Mouse (Mus musculus) cerebellum, adult 11 months (tissue): ENCODE data around the gene Ttc33.
"Not testable (repeated sequence)": the region's sequence is repeated elsewhere in the genome, so short reads cannot be mapped to it uniquely, and the experiment has no call there.

ENCODE experiments used
- DNase-seq: peaks from one replicate; pipeline ENCODE4 v3.0.0; 2022

The Ttc33 gene

GRCm38 (mm10) chr15:5186293-5186675 is 959 bp downstream of the Ttc33 start:
- DNase-seq = no peak

- DNase-seq = no peak
These were observed 1.8 kb downstream of the Ttc33 start for GRCm38 (mm10) chr15:5187116-5187515.

DNA sequence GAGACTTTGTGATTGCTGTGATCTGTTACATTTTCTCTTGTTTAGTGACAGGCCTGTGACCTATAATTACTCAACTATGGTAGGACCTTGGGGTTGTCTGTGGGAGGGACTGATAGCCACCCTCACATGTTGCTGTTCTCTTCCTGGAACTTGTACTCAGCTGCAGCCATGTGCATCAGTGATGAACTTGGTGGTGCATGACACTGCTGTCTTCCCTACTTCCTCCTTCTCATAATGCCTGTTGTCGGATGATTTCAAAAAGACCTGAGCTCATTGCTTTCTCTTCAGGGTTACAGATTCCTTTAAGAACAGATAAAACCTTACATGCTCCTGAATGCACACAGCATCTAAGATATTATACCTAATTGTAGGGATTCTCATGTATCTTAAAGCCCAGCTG is 2.7 kb downstream of the Ttc33 start:
- DNase-seq = no peak

DNA sequence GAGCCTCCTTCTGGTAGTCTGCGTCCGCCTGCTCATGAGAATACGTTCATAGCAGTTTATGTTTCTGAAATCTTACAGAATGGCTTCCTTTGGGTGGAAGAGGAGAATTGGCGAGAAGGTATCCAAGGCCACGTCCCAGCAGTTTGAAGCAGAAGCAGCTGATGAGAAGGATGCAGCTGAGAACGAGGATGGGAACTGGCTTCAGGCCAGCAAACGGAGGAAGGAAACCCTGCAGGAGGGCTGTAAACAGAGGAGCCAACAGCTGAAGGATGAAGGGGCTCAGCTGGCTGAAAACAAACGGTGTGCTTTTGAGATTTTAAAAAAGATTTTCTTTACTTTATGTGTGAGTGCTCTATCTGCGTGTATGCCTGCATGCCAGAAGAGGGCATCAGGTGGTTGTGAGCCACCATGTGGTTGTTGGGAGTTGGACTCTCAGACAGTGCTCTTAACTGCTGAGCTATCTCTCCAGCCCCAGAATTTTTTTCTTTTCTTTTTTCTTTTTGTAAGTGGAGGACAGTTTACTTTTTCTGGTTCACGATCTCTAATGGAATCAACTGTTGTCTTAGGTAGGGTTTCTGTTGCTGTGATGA is 4.3 kb downstream of the Ttc33 start:
- DNase-seq = no peak

GRCm38 (mm10) chr15:5193833-5194232 is 8.5 kb downstream of the Ttc33 start:
- DNase-seq = no peak

DNA sequence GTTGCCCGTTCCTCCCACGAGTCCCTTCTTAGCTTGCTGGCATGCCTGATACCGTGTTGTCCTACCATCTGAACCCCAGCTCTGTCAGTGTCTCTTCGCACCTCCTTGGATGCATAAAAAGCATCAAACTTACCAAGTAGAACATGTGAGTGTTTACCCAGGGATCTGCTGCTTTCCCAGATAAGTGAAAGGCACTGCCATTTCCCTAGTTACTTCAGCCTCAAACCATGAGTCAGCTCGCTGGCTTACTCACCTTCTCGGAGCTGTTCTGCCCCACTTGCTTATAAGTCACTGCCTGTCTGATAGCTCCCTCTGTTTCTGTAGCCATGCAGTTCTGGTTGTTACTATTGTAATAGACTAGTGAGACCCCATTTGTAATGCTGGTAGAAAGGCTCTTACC is 9.1 kb downstream of the Ttc33 start:
- DNase-seq = no peak

DNA sequence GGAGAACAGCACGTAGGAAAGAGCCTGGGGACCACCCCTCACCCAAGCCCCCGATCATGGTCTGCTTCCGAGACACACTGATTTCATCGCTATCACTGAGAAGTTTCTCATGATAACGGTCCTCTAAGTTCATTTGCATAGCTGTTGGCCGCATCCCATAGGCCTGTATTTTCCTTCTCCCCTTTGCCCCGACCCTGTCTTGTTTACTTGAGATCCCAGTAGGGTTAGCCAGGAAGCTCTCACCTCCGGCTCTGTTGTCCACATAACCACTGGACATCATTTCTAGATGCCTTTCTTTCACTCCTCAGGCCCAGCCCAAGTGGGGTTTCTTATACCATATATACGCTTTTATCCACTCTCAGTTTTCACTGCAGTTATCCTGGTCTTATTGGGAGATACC is 9.6 kb downstream of the Ttc33 start:
- no peak for DNase-seq

GRCm38 (mm10) chr15:5195987-5196514 is 10.7 kb downstream of the Ttc33 start:
- no peak for DNase-seq

GRCm38 (mm10) chr15:5196691-5197090 is 11.4 kb downstream of the Ttc33 start:
- no peak for DNase-seq

GRCm38 (mm10) chr15:5205222-5205621 is 19.9 kb downstream of the Ttc33 start:
- no peak for DNase-seq

DNA sequence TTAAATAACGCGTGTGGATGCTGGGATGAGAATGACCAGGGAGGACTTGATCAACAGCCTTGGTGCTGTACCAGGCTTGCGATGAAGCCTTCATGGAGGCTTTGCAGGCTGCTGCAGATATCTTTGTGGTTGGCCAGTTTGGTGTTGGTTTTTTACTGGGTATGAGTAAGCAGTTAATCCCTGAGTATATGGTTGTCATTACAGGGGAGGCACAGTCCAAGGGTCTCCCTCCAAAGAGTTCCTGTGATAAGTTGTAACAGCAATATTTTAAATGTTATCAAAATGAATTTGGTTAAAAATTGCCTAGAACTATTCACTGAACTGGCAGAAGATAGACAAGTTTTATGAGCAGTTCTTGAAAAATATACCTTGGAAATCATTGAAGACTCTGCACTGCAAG is 23.8 kb downstream of the Ttc33 start:
- no peak for DNase-seq

DNA sequence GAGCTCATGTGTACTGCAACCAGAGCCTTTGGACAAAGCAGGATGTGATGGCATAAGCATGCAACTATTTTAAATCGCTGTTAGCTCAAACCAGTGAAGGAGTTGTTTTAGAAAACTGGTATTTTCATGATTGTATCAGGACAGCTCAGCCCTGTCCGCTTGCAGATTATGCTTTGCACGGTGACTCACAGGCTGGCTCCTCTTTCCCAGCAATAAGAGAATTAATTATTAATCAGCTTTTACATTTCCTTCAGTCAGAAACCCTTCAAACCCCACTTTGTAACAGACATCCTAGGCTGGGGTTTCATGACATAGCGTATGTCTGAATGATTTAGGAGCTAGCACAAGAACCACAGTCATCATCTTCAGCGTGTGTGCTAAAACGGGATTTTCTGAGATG is 35.2 kb downstream of the Ttc33 start:
- no peak for DNase-seq

DNA sequence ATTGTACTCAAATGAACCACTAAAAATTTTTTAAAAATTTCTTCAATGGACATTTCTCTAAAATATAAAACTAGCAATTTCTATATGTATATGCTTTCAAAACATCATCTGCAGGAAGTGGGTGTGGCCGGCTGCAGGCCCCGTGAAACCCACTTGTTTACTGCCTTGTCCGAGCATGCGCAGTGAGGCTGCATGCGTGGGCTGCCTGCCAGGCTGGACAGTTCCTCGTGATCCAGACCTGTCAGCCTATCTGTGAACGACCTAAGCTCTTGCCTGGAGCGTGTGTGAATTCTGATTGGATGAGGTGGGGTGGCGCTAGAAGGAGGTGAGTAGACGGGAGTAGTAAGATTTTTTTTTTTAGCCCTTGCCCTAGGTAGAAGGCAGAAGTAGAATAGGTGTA is 45.4 kb downstream of the Ttc33 start:
- DNase-seq = not testable (repeated sequence)

GRCm38 (mm10) chr15:5234659-5235058 is 49.3 kb downstream of the Ttc33 start:
- DNase-seq = no peak

DNA sequence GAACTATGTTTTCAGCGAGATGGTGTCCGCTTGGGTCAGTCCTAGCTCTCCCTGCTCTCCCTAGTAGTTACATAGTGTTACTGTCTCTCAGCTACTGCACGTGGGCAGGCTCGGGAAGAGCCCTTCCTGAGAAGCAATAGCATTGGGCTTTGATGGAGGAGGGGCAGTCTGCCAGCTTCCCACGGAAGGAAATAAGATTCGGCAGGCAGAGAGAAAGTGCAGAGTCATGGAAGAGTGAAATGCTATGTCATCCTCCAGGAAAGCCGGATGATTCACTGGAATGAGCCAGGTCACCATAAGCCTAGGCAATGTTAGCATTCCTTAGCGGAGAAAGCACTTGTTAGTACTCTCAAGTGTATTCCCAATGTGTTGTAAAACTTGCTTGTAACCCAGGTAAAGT is 50.2 kb downstream of the Ttc33 start:
- DNase-seq = no peak

DNA sequence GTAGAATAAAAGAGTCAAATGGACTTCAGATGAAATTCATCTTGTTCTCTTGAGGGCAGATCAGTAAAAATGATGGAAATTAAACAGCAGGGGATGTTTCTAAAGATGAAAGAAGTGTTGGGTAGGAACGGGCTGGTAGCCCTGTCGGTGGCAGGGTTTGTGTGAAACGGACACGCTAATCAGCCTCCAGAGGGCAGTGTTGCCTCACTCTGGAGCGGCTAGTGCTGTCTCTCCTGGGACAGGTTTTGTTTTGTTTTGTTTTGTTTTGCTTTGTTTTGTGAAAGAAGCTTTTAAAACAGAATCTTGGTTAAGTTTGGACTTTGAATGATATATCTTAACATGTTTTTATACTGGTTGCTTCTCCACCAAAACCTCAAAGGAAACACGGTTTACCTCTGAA is 51.2 kb downstream of the Ttc33 start:
- DNase-seq = peak; percentile 48

DNA sequence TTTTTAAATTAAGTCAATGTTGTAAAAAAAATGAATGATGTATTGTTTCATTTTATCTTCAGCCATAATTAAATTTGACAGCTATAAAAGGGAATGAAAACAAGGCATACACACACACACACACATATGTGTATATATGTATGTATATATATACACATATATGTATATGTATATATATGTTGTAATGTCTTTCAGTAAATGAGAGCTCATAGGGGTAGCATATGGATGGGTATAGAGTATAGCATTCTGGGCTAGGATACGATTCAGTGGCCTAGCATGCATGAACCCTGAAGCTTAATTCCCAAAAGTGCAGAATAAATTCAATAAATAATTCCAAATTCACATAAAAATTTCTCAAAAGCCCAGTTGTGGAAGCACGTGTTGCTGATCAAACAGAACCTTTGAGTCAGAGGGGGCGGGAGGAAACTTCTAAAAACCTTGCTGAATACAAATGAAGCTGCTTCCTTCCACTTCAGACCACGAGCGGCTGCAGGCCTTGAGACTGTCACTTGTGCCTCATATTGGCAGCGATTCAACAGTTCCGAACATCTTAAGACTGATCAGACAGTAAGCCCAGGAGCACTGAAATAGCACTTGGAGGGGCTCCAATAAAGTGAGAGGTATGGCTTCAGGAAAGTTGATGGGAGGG is 51.8 kb downstream of the Ttc33 start:
- no peak for DNase-seq

DNA sequence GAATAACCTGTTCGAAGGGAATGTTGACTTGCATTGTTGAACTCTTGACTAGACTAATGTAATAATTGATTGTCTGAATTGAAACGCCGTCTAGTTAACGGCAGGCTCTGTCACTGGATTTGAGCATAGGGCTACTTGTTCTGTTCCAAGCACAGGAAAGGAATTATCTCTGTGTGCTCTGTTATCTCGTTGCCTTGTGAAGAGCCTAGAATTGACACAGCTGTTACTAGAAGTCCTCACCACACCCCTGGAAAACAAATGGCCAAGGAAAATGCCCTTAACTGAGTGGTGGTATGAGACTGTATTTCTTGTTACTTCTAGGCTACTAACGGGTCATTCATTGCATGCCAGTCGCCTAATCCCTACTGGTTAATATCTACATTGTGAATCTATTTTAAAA is 52.7 kb downstream of the Ttc33 start:
- no peak for DNase-seq

GRCm38 (mm10) chr15:5238553-5238952 is 53.2 kb downstream of the Ttc33 start:
- DNase-seq = no peak

DNA sequence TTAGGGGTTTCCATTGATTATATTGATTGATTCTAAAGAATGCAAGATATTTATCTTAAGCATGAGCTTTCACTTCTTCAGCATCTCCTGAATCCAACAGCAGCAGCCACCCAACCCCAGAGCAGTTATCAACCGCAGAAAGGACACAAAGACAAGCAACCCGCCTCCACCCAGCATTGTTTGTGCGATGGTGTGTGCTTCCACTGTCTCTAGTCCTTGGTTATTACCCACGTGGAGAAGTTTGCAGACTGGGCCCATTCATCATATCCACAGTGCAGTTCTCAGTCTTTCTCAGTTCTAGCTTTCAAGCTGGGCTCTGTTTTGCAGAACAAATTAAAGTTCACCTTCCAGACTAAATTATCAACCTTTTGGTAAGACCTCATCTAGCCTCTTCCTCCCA is 54.0 kb downstream of the Ttc33 start:
- DNase-seq = no peak

DNA sequence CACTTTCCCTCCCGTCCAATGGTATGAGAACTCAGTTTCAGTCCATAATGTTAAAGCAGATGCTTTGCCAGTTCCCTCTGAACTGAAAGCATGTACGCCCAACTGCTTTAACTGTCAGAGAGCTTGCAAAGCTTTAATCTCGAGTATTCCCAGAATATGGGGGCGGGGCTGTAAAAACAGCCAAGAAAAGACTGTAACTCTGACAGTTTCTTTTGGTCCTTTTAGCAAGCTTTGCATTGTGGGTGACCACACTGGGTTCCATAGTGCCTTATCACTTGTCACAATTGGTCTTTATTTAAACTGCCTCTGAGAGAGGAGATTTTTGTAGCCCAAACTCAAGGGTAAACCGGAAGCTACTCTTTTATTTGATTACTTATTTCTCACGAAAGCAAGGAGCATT is 54.6 kb downstream of the Ttc33 start:
- no peak for DNase-seq

DNA sequence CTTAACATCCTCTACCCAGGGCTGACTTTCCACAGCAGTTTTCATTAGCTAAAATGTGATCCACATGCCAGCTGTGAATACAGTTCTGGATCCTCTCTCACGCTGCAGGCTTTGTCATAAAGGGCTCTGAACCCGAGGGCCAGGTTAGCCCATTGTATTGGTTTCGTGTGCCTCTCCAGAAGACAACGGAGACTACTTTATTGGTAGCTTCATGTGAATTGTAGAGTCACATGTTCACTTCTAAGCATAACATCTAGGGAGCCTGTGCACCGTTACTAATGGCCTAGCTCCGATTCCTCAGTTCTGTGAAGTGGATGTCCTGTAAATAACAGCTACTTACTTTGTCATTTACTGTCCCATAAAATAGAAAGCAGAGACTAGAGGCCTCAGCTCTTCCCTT is 55.0 kb downstream of the Ttc33 start:
- DNase-seq = no peak

DNA sequence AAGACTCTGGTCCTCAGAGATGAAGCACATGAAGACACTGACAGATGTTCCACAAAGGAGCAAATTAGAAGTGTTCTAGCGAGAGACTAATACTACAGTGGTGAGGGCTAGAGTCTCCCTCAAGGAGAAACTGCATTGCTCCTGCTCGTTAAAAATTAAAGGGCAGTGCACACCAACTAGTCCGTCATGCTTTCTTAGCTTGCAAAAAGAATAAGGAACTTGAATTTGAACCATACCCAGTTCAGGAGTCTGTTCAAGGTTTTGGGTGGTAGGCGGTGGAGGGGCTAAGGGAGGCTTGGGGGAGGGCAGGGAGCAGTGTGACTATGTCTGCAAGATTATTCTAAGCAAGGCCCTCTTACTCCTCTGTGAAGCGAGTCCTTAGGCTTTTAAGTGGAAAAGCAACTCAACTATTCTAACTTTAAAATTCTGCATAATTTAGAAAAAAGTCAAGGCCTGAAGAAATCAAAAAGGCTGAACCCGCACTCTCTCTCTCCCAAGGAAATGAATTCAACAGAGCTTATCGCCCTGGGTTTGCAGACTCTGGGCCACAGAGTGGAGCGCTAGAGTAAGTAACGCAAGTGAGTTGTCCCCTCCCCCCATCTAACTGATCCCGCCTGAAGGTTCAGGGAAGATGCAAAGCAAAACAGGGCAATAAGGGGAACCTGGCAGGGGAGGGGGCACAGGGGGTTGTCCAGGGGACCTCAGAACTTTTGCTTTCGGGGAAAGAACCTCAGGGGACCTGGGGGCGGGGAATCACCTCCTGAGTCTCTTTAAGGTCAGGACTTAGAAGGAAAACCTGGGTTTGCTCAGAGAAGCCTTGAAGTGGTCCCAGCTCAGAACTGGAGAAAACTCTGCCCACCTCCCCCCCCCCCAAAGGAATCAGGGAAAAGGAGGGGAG is 56.2 kb downstream of the Ttc33 start:
- DNase-seq = no peak
